Mouse (Mus musculus): Measurements from ENCODE around the gene Spns3. TPM values are rescaled to one million over a fixed set of nuclear protein-coding genes. Genes with fewer than 3 reads are reported as not detected.
"Not testable (repeated sequence)": the region's sequence is repeated elsewhere in the genome, so short reads cannot be mapped to it uniquely, and the experiment has no call there.

Gene Spns3
- total RNA-seq, 4 experiments from 2014 or later: 0.32 to 1.1 (median 0.68) TPM

- DNase-seq (ENCODE audit: low spot score in 2 of 2): no peak
Observed at GRCm38 (mm10) chr11:72558155-72558554, 7.8 kb upstream of the Spns3 start.

- no peak for DNase-seq (ENCODE audit: low spot score in 2 of 2)
Observed at GRCm38 (mm10) chr11:72556953-72557352, 6.6 kb upstream of the Spns3 start.

- no peak for DNase-seq (ENCODE audit: low spot score in 2 of 2)
Observed at GRCm38 (mm10) chr11:72556470-72556869, 6.2 kb upstream of the Spns3 start.

- DNase-seq (ENCODE audit: low spot score in 2 of 2): no peak
Observed at GRCm38 (mm10) chr11:72551531-72552105, 1.3 kb upstream of the Spns3 start.

DNA sequence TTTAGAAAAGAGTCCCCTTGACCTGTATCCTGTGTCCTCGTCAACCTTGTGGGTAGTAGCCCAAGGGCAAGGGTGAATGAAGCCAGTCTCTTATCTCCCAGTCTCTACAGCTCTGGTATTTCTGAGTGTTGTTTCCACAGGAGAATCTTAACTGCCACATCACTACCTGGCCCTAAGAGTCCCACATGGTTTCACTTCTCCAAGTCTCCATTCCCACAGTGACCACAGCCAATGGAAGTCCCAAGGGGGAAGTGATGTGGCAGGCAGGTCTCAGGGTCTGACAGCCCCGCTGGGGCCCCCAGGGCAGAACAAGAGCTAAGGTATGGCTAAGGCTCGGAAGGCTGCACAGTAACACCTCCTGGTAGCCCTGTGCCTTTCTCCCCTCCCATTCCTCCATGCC is 3.1 kb downstream of the Spns3 start:
- no peak for DNase-seq (ENCODE audit: low spot score in 2 of 2)

GRCm38 (mm10) chr11:72544716-72545115 is 5.6 kb downstream of the Spns3 start:
- no peak for DNase-seq (ENCODE audit: low spot score in 2 of 2)

GRCm38 (mm10) chr11:72543692-72544091 is 6.6 kb downstream of the Spns3 start:
- not testable (repeated sequence) for DNase-seq (ENCODE audit: low spot score in 2 of 2)

DNA sequence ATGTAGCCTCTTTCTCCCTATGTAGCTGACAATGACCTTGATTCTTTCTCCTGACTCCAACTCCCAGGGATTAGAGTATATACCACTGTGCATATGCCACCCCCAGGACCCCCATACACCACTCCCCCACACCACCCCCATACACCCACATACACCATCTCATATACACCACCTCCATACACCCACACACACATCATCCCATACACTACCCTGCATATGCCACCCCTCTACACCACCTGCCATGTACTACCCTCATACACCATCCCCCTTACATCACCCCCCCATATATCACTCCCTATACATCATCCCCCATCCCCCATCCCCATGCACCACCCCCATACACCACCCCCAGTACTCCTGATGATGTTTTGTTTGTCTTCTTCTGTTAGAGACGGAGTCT is 7.7 kb downstream of the Spns3 start:
- DNase-seq (ENCODE audit: low spot score in 2 of 2): no peak

DNA sequence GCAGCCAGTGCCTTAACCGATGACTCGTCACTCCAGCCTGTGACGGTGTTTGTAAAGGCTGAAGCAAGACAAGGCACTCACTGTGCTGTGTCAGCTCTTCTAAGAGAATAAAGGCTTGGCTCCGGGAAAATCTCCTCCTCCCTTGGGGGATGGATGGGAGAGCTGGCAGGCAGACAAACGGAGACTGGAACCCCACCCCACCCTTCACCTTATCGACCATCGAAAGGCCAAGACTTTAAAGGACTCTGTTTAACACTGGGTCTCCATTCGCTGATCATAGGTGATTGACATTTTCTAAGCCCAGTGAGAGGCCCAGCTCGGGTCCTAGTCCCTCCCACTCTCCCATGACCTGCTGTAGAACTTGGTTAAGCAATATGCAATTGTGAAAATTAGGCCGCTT is 8.4 kb downstream of the Spns3 start:
- DNase-seq (ENCODE audit: low spot score in 2 of 2): no peak

DNA sequence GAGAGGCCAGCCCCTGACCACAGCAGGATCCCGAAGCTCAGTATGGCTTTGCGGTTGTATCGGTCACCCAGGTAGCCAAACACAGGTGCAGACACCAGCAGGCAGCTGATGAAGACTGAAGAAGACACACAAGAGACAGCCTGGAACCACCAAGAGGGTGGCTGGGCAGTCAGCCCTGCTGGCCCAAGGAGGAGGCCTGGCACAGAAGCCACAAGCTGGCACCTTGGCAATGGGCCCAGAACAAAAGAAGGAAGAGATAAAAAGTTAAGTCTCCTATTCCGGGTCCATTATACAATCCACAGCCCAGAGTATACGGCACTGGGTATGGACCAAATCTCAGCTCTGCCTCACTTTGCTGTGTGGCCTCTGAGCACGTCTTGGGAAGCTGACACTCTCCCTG is 9.9 kb downstream of the Spns3 start:
- no peak for DNase-seq (ENCODE audit: low spot score in 2 of 2)

DNA sequence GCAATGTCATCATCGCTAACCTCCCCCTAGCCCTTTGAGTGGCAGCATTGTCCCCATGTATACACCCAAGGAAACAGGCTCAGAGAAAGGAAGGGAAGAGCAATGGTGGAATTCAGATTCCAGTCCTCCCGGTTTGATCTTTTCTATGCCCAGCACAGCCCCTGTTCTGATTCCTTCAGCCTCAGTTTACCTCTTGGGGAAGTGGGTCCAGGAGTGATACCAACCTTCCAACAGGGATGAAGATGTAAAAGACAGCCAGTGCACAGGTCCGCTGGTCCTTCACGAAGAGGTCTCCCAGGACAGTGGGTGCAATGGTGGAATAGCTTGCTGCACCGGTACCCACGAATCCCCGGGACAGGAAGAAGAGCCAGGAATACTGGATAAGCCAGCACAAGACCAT is 11.5 kb downstream of the Spns3 start:
- no peak for DNase-seq (ENCODE audit: low spot score in 2 of 2)

DNA sequence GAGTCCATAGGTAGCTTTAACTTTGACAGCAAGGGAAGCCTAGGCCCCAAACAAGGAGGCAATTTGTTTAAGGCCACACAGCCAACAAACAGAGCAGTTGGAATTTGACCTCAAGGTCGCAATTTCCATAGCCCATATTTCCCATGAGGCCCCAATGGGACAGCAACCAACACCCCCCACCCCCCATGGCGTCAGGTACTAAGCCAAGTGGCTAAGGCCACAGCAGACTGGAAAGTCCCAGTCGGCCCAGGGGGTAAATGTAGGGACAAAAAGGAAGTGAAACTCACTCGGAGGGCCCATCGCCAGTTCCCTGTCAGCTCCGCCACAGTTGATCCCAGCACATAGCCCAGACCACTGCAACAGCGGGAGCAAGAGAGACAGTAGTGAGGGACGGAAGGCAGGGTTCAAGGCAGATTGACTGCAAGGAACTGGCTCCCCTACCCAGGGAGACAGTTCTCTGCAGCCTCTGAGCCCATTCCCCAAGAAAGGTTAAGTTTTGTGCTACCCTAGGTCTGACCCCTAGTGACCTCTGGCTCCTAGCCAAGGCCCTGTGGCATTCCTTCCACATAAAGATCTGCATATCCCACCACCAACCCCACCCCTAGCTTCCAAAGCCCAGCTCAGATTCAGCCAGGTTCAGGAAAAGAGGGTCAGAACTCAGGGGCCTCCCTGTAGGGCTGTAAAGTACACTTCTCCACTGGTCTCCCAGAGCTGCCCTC is 12.1 kb downstream of the Spns3 start:
- no peak for DNase-seq (ENCODE audit: low spot score in 2 of 2)

DNA sequence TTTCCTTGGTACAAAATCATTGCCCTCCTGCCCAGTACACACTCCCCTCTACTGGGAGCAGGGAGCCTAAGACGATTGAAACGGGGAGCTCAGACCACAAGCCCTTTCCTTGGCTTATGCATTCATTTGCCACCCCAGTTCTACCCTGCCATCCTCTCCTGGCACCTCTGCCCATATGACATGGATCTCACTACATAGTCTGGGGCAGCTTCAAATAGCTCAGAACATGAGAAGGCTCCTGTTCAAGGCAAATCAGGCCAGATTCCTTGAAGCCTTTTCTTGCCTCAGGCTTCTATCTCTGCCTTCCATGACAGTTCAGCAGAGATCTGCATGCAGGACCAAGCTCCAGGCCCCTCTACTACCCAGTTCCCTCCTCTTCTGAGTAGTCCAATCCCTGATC is 12.8 kb downstream of the Spns3 start:
- DNase-seq (ENCODE audit: low spot score in 2 of 2): no peak

GRCm38 (mm10) chr11:72535519-72535918 is 14.8 kb downstream of the Spns3 start:
- DNase-seq (ENCODE audit: low spot score in 2 of 2): no peak

GRCm38 (mm10) chr11:72532890-72533289 is 17.4 kb downstream of the Spns3 start:
- no peak for DNase-seq (ENCODE audit: low spot score in 2 of 2)

DNA sequence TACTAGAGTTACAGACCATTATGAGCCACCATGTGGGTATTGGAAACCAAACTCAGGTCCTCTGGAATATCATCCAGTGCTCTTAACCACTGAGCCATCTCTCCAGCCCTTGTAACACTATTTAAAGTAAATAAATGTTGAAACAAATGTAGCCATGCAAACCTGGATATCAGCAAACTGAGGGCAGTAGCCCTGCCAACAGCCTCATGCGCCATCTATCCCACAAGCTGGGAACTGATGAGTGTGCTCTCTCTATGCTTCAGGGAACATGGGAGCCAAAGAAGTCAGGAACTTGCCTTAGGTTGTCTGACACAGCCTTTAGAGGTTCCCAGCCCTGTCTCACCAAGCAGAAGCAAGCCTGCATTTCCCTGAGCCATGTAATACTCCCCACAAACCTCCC is 18.7 kb downstream of the Spns3 start:
- DNase-seq (ENCODE audit: low spot score in 2 of 2): no peak

DNA sequence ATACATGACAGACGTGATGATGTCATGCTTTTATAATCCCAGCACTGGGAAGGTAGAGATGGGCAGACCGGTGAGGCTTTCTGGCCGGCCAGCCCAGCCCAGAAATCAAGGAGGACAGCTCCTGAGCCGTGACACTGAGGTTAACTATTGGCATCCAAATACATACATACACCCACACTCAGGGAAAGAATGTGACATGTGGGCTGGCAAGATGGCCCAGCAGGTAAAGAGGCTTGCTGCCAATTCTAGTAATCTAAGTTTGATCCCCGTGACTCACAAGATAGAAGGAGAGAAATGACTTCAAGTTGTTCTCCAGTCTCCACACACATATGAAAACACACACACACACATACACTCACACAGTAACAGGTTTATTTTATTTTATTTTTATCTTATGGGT is 19.2 kb downstream of the Spns3 start:
- no peak for DNase-seq (ENCODE audit: low spot score in 2 of 2)

- DNase-seq (ENCODE audit: low spot score in 2 of 2): no peak
Observed at GRCm38 (mm10) chr11:72526190-72526589, 24.1 kb downstream of the Spns3 start.

- no peak for DNase-seq (ENCODE audit: low spot score in 2 of 2)
Observed at GRCm38 (mm10) chr11:72523711-72524110, 26.6 kb downstream of the Spns3 start.

GRCm38 (mm10) chr11:72522616-72523041 is 27.7 kb downstream of the Spns3 start:
- DNase-seq (ENCODE audit: low spot score in 2 of 2): peak; percentile 22 to 40

GRCm38 (mm10) chr11:72521598-72522541 is 28.4 kb downstream of the Spns3 start:
- no peak for DNase-seq (ENCODE audit: low spot score in 2 of 2)

DNA sequence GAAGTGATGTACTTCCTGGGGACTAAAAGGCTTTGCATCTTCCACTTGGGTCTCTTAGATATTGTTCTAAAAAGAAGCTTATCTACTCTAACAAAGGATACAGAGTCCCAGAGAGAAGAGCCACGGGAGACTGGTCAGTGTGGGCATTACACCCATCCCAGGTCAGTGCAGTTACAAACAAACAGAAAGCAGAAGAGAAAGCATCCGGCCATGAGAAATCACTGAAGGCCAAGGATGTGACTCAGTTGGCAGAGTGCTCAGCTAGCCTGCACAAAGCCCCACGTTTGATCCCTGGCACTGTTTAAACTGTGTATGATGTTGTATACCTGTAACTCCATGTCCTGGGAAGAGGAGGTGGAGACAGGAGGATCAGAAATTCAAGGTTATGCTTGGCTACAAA is 30.4 kb downstream of the Spns3 start:
- DNase-seq (ENCODE audit: low spot score in 2 of 2): no peak

Data from left cerebral cortex, adult 8-10 months (tissue).